Mouse (Mus musculus): Measurements from ENCODE around the gene Kcnj4.

DNA sequence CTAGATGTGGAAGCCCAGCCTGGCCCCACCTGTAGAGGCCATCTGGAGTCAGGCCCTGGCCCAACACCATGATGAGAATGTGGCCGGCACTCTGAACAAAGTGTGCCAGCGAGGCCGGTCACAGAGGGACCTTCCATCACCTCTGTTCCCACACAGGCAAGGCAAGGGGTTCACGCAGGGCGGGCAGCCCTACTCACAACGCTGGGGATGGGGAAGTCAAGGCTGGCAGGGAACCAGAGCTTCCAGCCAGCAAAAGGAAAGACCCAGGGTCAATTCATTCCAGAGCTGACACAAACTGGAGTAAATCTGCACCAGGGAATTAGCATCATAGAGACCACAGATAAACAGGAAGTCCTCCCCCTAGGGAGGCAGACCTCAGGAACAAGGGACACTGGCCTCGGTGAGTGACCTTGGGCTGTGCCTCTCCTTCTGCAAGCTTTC lies 68.5 kb downstream of the Kcnj4 start:
- TF ChIP-seq CTCF (IDR thresholded peaks at IDR 0.05; ENCODE audit: borderline replicate concordance, extremely low read depth, insufficient read depth, insufficient read length) (no peak), POLR2A (IDR thresholded peaks at IDR 0.05; ENCODE audit: borderline replicate concordance, extremely low read depth, insufficient read depth, insufficient read length, poor library complexity, severe bottlenecking) (no peak)
